Mouse (Mus musculus): ENCODE measurements around the gene Rbm38.

Gene Rbm38

DNA sequence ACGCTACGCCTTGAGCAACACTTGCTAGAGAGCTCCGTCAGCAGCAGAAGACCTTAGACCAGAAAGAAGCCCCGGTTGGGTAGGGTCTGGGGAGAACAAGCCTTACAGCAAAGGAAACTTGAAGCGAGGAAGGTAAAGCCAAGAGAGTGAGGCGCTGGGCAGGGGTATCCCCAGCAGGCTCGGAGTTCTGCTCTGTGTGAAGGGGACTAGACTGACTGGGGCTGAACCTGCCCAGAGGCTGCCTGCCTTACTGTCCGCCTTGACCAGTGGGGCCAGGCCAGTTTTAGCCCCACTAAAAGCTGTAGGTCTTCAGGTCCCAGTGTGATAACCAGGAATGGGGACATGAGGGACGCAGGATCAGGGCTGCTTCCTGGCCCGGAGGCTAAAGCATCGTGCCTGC is at the start of gene Rbm38:
Rbm38 (plus strand) TSS at position 69 of the 400 bp plus-strand sequence.
- DNase-seq = peak; percentile 32

- no peak for DNase-seq
Observed at GRCm38 (mm10) chr2:172971865-172972264, 48.4 kb upstream of the Rbm38 start.

DNA sequence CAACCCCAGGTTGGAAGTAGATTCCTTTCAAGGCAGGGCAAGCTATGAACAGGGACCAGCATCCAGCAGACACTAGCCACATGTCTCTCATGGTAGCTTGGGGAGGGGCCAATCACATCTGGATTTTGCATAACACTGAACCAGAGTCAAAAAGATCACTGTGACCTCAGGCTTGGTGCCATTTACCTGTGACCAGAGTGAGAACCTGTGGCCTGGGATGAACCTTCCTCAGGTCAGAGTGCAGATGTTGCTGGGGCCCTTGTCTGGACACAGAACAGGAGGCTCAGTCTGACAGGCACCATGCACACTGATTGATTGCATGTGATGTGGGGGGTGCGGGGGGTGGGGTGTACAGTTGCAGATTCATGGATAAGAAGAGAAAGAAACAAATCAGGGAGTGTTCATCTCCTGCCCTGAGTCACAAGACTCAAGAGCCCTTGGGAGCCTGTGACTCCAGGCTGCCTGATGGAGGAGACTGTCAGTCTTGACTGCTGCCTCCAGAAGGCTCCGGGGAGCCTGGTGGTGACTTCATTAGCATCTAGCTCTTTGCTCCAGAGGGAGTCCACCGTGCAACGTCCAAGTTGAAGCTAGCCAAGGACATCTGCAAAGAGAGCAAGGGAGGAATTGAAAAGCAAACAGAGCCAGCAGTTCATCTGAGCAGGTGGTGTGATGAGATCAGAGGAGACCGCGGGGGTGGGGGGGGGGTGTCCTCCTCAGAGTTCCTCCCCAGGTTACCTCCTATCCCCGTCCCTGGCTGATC is 46.3 kb upstream of the Rbm38 start:
- no peak for DNase-seq

DNA sequence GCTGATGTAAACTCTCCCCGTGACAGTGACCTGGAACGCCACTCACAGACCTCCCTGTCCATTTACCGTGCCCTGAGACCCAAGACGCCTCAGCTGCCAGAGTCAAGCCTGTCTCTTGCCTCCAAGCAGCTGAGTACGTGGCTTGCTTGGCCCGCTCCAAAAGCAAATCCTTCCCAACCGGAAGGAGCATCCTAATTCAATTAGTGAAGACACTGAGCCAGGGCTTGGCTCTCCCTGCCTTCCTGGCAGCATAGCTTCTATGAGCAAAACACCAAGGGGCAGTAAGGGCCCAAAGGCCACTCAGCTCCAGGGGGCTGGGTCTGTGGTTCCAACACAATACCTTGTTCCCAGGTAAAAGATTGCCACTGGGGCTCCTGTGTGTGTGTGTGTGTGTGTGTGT is 45.6 kb upstream of the Rbm38 start:
- no peak for DNase-seq

DNA sequence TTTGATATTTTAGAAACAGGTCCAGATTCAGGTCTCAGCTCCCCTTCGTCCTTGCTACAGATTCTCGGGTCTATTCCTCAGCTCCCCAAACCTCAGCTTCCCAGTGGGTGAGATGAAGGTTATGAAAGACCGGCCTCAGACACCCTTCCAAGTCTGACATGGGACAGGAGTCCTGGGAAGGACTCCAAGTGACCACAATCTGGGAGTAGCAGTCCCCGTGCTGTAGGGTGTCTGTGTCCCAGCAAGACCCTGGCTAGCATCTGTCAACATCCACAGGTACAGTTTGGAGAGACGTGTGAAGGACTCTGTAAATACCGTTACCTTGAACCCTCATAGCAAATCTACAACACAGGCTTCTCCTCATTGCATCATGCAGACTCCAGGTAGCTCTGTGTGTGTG is 45.1 kb upstream of the Rbm38 start:
- no peak for DNase-seq

GRCm38 (mm10) chr2:172976661-172977238 is 43.5 kb upstream of the Rbm38 start:
- no peak for DNase-seq

GRCm38 (mm10) chr2:172977409-172978130 is 42.7 kb upstream of the Rbm38 start, which contains the start of gene Spo11:
TSS of gene Spo11 (plus strand) at chr2:172977700.
- DNase-seq = no peak

DNA sequence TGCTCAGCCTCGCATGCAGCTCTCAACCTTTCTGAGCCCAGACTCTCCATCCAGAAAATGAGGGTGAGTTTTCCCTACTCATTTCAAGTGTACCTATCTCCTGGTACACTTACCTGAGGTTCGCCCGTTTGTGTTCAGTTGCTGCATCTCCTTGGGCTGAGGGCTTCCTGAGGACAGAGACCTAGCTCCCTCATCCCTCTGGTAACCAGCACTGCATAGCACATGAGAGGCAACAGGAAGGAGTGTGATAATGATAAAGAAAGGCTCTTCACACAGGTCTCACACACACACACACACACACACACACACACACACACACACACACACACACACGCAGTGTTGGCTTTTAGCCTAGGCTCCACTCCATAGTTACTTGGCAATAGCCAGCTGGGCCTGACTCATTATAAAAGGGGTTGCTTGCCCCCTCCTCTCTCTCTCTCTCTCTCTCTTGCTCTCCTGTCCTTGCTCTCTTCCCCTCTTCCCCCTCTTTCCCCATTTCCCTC is 42.1 kb upstream of the Rbm38 start:
- DNase-seq = no peak

GRCm38 (mm10) chr2:172979666-172980345 is 40.5 kb upstream of the Rbm38 start:
- no peak for DNase-seq

- no peak for DNase-seq
Observed at GRCm38 (mm10) chr2:172982776-172983561, 37.3 kb upstream of the Rbm38 start.

DNA sequence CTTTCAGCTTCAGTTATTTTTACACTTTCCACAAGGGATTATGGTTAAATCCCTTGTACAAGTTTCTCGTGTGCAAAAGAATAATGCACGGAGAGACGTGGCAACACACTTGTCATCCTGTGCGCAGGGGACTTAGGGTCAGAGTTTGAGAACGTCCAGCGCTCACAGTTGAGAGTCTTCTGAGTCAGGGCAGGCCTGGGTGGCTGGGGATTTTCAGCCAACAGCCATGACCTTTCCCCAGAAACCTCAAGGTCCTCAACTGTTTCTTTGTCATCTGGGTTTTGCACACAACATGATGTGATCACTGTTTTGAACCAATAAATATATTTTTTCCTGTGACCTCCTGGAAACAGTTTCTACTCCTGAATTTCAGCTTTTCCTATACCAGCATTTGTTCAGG is 30.1 kb upstream of the Rbm38 start:
- DNase-seq = no peak

GRCm38 (mm10) chr2:172996207-172996606 is 24.1 kb upstream of the Rbm38 start:
- DNase-seq = no peak

GRCm38 (mm10) chr2:172997748-172998147 is 22.6 kb upstream of the Rbm38 start:
- DNase-seq = no peak

- DNase-seq = no peak
Observed at GRCm38 (mm10) chr2:172998478-172998877, 21.8 kb upstream of the Rbm38 start.

DNA sequence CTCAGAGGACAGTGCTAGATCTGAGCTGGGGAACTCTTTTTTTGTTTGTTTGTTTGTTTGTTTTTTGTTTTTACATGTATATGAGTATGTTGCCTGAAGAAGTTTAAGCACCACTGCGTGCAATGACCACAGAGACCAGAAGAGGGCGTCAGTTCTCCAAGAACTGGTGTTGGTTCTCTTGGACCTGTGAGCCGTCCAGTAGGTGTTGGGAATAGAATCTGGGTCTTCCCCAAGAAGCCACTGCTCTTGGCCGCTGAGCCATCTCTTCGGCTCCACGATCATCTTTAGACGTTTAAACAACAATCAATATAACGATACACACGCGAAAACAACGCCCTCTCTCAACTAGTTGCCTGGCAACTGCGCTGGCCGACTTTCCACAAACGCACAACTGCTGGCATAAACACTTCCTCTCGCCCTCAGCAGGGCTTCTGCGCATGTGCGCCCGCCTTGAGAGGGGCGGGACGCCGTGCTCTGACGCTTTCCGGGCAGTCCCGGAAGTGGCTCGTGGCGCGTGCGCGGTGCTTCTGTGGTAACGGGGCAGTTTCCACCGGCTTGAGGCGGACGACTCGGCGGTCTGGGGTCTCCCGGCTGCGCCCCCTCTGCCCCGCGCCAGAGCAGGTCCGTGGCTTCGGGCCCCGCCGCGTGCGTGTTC is 20.5 kb upstream of the Rbm38 start, which contains the start of gene Rae1:
Rae1 (plus strand) TSS at position 488 of the 655 bp plus-strand sequence.
- DNase-seq = peak; percentile 97

- DNase-seq = no peak
Observed at GRCm38 (mm10) chr2:173000285-173000652, 20.0 kb upstream of the Rbm38 start.

- DNase-seq = no peak
Observed at GRCm38 (mm10) chr2:173000921-173001320, 19.4 kb upstream of the Rbm38 start.

GRCm38 (mm10) chr2:173003737-173004136 is 16.6 kb upstream of the Rbm38 start:
- DNase-seq = no peak

- DNase-seq = no peak
Observed at GRCm38 (mm10) chr2:173010220-173010717, 10.0 kb upstream of the Rbm38 start.

GRCm38 (mm10) chr2:173011440-173011839 is 8.9 kb upstream of the Rbm38 start:
- DNase-seq = no peak

DNA sequence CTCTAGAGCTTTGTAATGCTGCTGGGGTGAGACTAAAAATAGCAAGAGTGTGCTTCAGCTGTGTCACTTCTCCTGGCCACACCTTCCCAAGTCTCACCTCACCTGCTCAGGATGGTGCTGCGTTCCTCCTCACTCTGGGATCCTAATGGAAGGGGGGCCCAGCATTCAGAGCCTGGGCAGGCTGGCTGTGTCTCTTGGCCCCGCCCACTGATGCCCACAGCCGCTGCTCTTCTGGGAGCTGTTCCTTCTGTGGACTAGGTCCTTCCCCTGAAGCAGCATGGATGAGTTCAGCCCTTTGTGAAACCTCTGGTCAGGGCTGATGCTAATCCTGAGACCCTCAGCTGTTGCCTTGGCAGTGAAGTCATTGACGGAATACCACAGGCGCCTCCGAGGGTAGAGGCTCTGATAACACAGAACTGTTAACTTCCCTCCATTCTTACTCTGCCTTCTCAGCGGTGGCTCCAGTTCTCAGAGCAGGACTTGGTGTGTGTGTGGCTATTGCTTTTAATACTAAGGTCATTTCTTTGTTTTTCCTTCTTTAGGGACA is 5.5 kb upstream of the Rbm38 start:
- no peak for DNase-seq

Measured in cerebellum, adult 11-12 months (tissue).